Mouse (Mus musculus) fibroblast of lung, adult 2 months (primary cell): ENCODE results near the gene Dnajc3.
A peak's percentile ranks its signal among the peaks of the same experiment; 100 is the strongest.

Source experiments
- DNase-seq: peaks from one replicate; pipeline ENCODE4 v3.0.0-alpha.2; 2011; ENCODE audit warnings: low read depth

The Dnajc3 gene

GRCm38 (mm10) chr14:118983396-118983795 is 45.6 kb downstream of the Dnajc3 start:
- no peak for DNase-seq

GRCm38 (mm10) chr14:118984161-118984560 is 46.4 kb downstream of the Dnajc3 start:
- no peak for DNase-seq

- DNase-seq: peak; percentile 23
Observed at GRCm38 (mm10) chr14:118986653-118987522, 49.1 kb downstream of the Dnajc3 start.

- no peak for DNase-seq
Observed at GRCm38 (mm10) chr14:118987523-118988496, 50.0 kb downstream of the Dnajc3 start.

GRCm38 (mm10) chr14:118995226-118995925 is 57.6 kb downstream of the Dnajc3 start:
- DNase-seq: no peak

GRCm38 (mm10) chr14:119003320-119003719 is 65.5 kb downstream of the Dnajc3 start:
- no peak for DNase-seq

GRCm38 (mm10) chr14:119005834-119006233 is 68.1 kb downstream of the Dnajc3 start:
- DNase-seq: no peak

GRCm38 (mm10) chr14:119006441-119007102 is 68.8 kb downstream of the Dnajc3 start:
- no peak for DNase-seq

- peak; percentile 99 for DNase-seq
Observed at GRCm38 (mm10) chr14:119007103-119007951, 69.6 kb downstream of the Dnajc3 start.

- DNase-seq: no peak
Observed at GRCm38 (mm10) chr14:119008031-119008590, 70.3 kb downstream of the Dnajc3 start.

GRCm38 (mm10) chr14:119009531-119009930 is 71.8 kb downstream of the Dnajc3 start:
- DNase-seq: no peak

- no peak for DNase-seq
Observed at GRCm38 (mm10) chr14:119012607-119013431, 75.0 kb downstream of the Dnajc3 start.

- no peak for DNase-seq
Observed at GRCm38 (mm10) chr14:119013549-119013948, 75.8 kb downstream of the Dnajc3 start.

GRCm38 (mm10) chr14:119025889-119026288 is 88.1 kb downstream of the Dnajc3 start:
- no peak for DNase-seq

GRCm38 (mm10) chr14:119027130-119027529 is 89.4 kb downstream of the Dnajc3 start:
- DNase-seq: no peak

- no peak for DNase-seq
Observed at GRCm38 (mm10) chr14:119027675-119028253, 90.0 kb downstream of the Dnajc3 start.
